Comparison of ENCODE assay signal across 11 mouse cellular contexts in the genomic region with DNA sequence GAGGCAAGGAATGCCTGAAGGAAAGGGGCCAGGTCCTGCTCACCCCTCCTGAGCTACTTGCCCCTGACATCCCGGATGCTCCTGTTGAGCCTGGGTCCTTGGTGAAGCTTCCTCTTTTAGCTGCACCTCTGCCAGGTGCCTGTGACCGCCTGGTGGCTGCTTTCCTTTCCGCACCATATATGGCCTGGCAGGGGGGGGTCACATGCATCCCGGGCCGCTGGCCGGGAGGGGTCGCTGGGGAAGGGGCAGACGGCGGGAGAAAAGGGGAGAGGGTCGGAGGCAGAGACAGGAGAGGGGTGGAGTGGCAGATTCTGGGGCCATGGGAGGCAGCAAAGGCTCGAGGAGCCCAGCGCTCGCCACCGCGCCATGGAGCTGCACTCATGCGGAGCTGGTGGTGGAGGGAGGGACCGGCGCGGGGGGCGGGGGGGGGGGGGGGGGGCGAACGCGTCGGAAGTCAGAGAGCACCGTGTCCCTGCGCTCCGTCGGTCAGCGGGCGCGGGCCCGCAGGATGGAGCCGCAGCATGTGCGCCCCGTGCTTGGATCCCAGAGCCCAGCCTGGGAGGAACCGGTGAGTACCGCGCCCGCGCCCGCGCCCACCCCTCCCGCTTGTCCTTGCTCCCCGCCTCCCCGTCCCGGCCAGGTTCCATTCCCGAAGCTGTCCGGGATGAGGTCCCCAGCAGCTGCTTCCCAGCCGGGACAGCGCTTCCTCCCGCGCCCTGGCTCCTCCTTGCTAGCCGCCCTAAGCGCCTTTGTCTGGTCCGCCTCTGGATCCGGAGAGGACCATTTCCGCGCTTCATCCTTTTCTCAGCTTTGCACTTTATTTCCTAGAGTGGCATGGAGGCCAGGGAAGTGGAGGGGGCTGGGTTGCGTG. TPM values are rescaled to one million over a fixed set of nuclear protein-coding genes. Genes with fewer than 3 reads are reported as not detected.
DNase-seq lines count a peak whose midpoint lies in the region; ATAC-seq and TF ChIP-seq lines count a peak whose summit lies in the region.
"Not testable (repeated sequence)": the region's sequence is repeated elsewhere in the genome, so short reads cannot be mapped to it uniquely, and the experiment has no call there.
"Had no signal": no experiment of that assay in that cellular context is flagged by ENCODE, and none has a peak within 500 bp of the region (broad histone marks: within the 10 kb centered on the region; RNA-seq: fewer than 3 reads in every experiment).

A gene (plus strand): TSS at position 484 of the 871 bp plus-strand sequence.

- WGBS in forebrain, postnatal 0 days, result 2% methylated on average over 34 of the region's 59 CpGs
- WGBS in kidney, embryonic 14.5 days, result 1% methylated on average over 18 of the region's 59 CpGs
- 1% methylated on average over 40 of the region's 59 CpGs for WGBS in limb, embryonic 12.5 days
- WGBS in midbrain, embryonic 11.5 days, result 1% methylated on average over 22 of the region's 59 CpGs

- not testable (repeated sequence) for H3K36me3 ChIP-seq in forebrain, postnatal 0 days (ENCODE audit: insufficient read depth); kidney, embryonic 14.5 days (ENCODE audit: control insufficient read depth, insufficient read depth, low read length); limb, embryonic 12.5 days; midbrain, embryonic 11.5 days (ENCODE audit: control insufficient read depth, insufficient read depth, low read length)

- H3K4me2 ChIP-seq in forebrain, postnatal 0 days (ENCODE audit: low read depth), result peak within 1 kb of the TSS; percentile 55
- H3K4me2 ChIP-seq in kidney, embryonic 14.5 days (replicated peaks; ENCODE audit: low read depth, low read length), result peak within 1 kb of the TSS; percentile 47
- H3K4me2 ChIP-seq in limb, embryonic 12.5 days, result peak within 1 kb of the TSS; percentile 65
- H3K4me2 ChIP-seq in midbrain, embryonic 11.5 days, result peak within 1 kb of the TSS; percentile 50

- not testable (repeated sequence) for H3K27ac ChIP-seq in forebrain, postnatal 0 days (ENCODE audit: low read depth, low read length); kidney, embryonic 14.5 days (ENCODE audit: low read depth, low read length); limb, embryonic 12.5 days; midbrain, embryonic 11.5 days (ENCODE audit: low read depth, low read length)

- not testable (repeated sequence) for H3K27me3 ChIP-seq in forebrain, postnatal 0 days (ENCODE audit: insufficient read depth, low read length); kidney, embryonic 14.5 days (ENCODE audit: control insufficient read depth, insufficient read depth, low read length); limb, embryonic 12.5 days; midbrain, embryonic 11.5 days (ENCODE audit: control insufficient read depth, insufficient read depth, low read length)

- peak; percentile 36 for TF ChIP-seq CTCF in forebrain, postnatal 0 days (IDR thresholded peaks at IDR 0.05; ENCODE audit: low read depth)

- peak; percentile 7 for DNase-seq in CD4-positive, CD25-positive, alpha-beta regulatory T cell, adult 2 months (ENCODE audit: low read depth, low spot score)
- peak; percentile 47 to 49 for DNase-seq in cerebellum, postnatal 14 days
- peak; percentile 14 for DNase-seq in forebrain, postnatal 0 days
- DNase-seq in heart, postnatal 10 days, result peak; percentile 61 to 69
- peak; percentile 91 for DNase-seq in midbrain, embryonic 11.5 days (ENCODE audit: low spot score, missing footprints)
- peak; percentile 68 for DNase-seq in right cerebral cortex, postnatal 4 days

- ATAC-seq in forebrain, postnatal 0 days, result peak; percentile 78
- ATAC-seq in kidney, embryonic 14.5 days (ENCODE audit: low FRiP score, low TSS enrichment); limb, embryonic 12.5 days (ENCODE audit: insufficient number of reproducible peaks, insufficient read depth, low FRiP score, low TSS enrichment, low read depth): not testable (repeated sequence)
- ATAC-seq in midbrain, embryonic 11.5 days (ENCODE audit: low FRiP score), result peak; percentile 73; the same call in 1 of the 2 replicates

- peak within 1 kb of the TSS; percentile 60 for H3K9ac ChIP-seq in forebrain, postnatal 0 days
- not testable (repeated sequence) for H3K9ac ChIP-seq in kidney, embryonic 14.5 days (ENCODE audit: low read depth, low read length)
- peak within 1 kb of the TSS; percentile 42; the same call in 1 of the 2 replicates for H3K9ac ChIP-seq in limb, embryonic 12.5 days (replicated peaks)
- H3K9ac ChIP-seq in midbrain, embryonic 11.5 days (ENCODE audit: low read length), result peak within 1 kb of the TSS; percentile 49

- intact Hi-C loops in heart, postnatal 10 days (cut with DNase I), result not testable (repeated sequence)

- H3K4me1 ChIP-seq in forebrain, postnatal 0 days (ENCODE audit: insufficient read depth); kidney, embryonic 14.5 days (ENCODE audit: control insufficient read depth, insufficient read depth, low read length); limb, embryonic 12.5 days (replicated peaks); midbrain, embryonic 11.5 days (ENCODE audit: control insufficient read depth, insufficient read depth, low read length): not testable (repeated sequence)

- peak within 1 kb of the TSS; percentile 41 for H3K4me3 ChIP-seq in forebrain, postnatal 0 days (ENCODE audit: low read depth, low read length)
- H3K4me3 ChIP-seq in kidney, embryonic 14.5 days (ENCODE audit: low read length), result peak within 1 kb of the TSS; percentile 28
- peak within 1 kb of the TSS; percentile 43 for H3K4me3 ChIP-seq in limb, embryonic 12.5 days (replicated peaks)
- peak within 1 kb of the TSS; percentile 36 for H3K4me3 ChIP-seq in midbrain, embryonic 11.5 days (ENCODE audit: low read depth, low read length)

- H3K9me3 ChIP-seq in forebrain, postnatal 0 days (ENCODE audit: low read length); kidney, embryonic 14.5 days (ENCODE audit: control insufficient read depth, low read length); limb, embryonic 12.5 days; midbrain, embryonic 11.5 days (ENCODE audit: control insufficient read depth, low read length): not testable (repeated sequence)

RNA-seq across cellular contexts. Expression of the gene that starts here (rescaled TPM):
- 4.8 and 5.2 TPM in 2 replicates for total RNA-seq in forebrain, postnatal 0 days (2014; rRNA removed)
- 4.6 and 6.7 TPM in 2 replicates for polyA plus RNA-seq in forebrain, postnatal 0 days (2015; fragmentation: Nextera tagmentation; extraction: Ambion mirVana)
- under 1 TPM in 1 of 2 experiments, not detected in 1; 0.94 TPM for total RNA-seq in heart, postnatal 10 days (2021)
- 0.64 TPM in 1 of 2 replicates, not detected in the other for polyA plus RNA-seq in kidney, embryonic 14.5 days (2014; fragmentation: Nextera tagmentation; extraction: Ambion mirVana)
- polyA plus RNA-seq in limb, embryonic 12.5 days (2016; fragmentation: Nextera tagmentation; extraction: Ambion mirVana), result 0.52 TPM in 1 of 2 replicates, not detected in the other
- polyA plus RNA-seq in midbrain, embryonic 11.5 days (2014; fragmentation: Nextera tagmentation; extraction: Ambion mirVana), result 0.56 and 0.90 TPM in 2 replicates
- total RNA-seq: common myeloid progenitor, adult 5-6 weeks; granulocyte monocyte progenitor cell, adult 5-6 weeks had no signal
- polyA plus RNA-seq: liver, embryonic 14.5 days had no signal

Comparison
In these comparisons a context has a peak if more than half of its experiments do, and no peak if none do; other contexts are left out.
1. Peak in DNase-seq in heart, postnatal 10 days; RNA of the gene not detected or under 1 TPM.
2. Peak in DNase-seq, ATAC-seq, H3K4me3 ChIP-seq, H3K9ac ChIP-seq and H3K4me2 ChIP-seq in midbrain, embryonic 11.5 days; RNA of the gene not detected or under 1 TPM.
3. DNase-seq: peak in every context shown above with its lines; median percentile 91 in midbrain, embryonic 11.5 days; 68 in right cerebral cortex, postnatal 4 days; 65 in heart, postnatal 10 days; 48 in cerebellum, postnatal 14 days; 14 in forebrain, postnatal 0 days; 7 in CD4-positive, CD25-positive, alpha-beta regulatory T cell, adult 2 months.